Mouse (Mus musculus) megakaryocyte, embryonic 14.5 days (primary cell): ENCODE measurements around the gene Ccdc163. TPM values are rescaled to one million over a fixed set of nuclear protein-coding genes. Genes with fewer than 3 reads are reported as not detected.
"Not testable (repeated sequence)": the region's sequence is repeated elsewhere in the genome, so short reads cannot be mapped to it uniquely, and the experiment has no call there.

Experiments
- H3K27me3 ChIP-seq: replicated peaks from 2 replicates; pipeline ENCODE3; 2012; ENCODE audit warnings: inconsistent platforms
- H3K36me3 ChIP-seq: replicated peaks from 2 replicates; pipeline ENCODE3; 2012; ENCODE audit warnings: low read length, inconsistent platforms, mixed read lengths
- H3K4me1 ChIP-seq: 2 replicates; pipeline ENCODE4 v1.6.1; 2012; ENCODE audit warnings: inconsistent platforms
- H3K4me3 ChIP-seq: replicated peaks from 2 replicates; pipeline ENCODE3; 2012; ENCODE audit warnings: moderate library complexity, mild to moderate bottlenecking, inconsistent platforms
- H3K9me3 ChIP-seq: 2 replicates; pipeline ENCODE4 v1.6.1; 2012; ENCODE audit warnings: inconsistent platforms
- FLI1 ChIP-seq: IDR thresholded peaks from 2 replicates; pipeline ENCODE4 v1.6.1; 2012; ENCODE audit warnings: low read length, inconsistent platforms, mixed read lengths
- GATA1 ChIP-seq: IDR thresholded peaks from 3 replicates; pipeline ENCODE4 v1.6.1; 2012; ENCODE audit warnings: mixed read lengths, low read length, inconsistent platforms, borderline replicate concordance
- polyA plus RNA-seq: library from polyadenylated mRNA; stranded (reverse); fragments of >175 nt; gene quantifications from 2 replicates; pipeline ENCODE4 v1.2.3, GENCODE M21; 2012; ENCODE audit warnings: low replicate concordance; ENCODE audit not compliant: insufficient read depth

The Ccdc163 gene
- polyA plus RNA-seq: 1.9 TPM in 1 of 2 replicates, not detected in the other

GRCm38 (mm10) chr4:116708201-116708764, at the start of gene Ccdc163, which contains the start of gene Mmachc:
Gene Ccdc163, plus strand, starts transcription at chr4:116708509.
Gene Mmachc, minus strand, starts transcription at chr4:116708406.
- no peaks in the 10 kb centered on the region for H3K9me3 ChIP-seq
- H3K4me3 ChIP-seq: peak within 1 kb of the TSS; percentile 93
- peaks cover 21% of the 10 kb centered on the region for H3K36me3 ChIP-seq
- TF ChIP-seq FLI1 (no peak), GATA1 (no peak)
- peaks cover 32% of the 10 kb centered on the region for H3K4me1 ChIP-seq
- H3K27me3 ChIP-seq: no peaks in the 10 kb centered on the region

- Histone ChIP-seq H3K9me3 (peaks cover 8% of the 10 kb centered on the region), H3K36me3 (no peaks in the 10 kb centered on the region), H3K27me3 (peaks cover 9% of the 10 kb centered on the region), H3K4me3 (no peak overlapping the region), H3K4me1 (peaks cover 31% of the 10 kb centered on the region)
- TF ChIP-seq FLI1 (no peak), GATA1 (no peak)
Observed at GRCm38 (mm10) chr4:116659474-116659873, 48.8 kb upstream of the Ccdc163 start.

- H3K4me1 ChIP-seq: peaks cover 32% of the 10 kb centered on the region
- not testable (repeated sequence) for H3K36me3 ChIP-seq, H3K4me3 ChIP-seq, H3K9me3 ChIP-seq, H3K27me3 ChIP-seq
Observed at GRCm38 (mm10) chr4:116659916-116660315, 48.4 kb upstream of the Ccdc163 start.

GRCm38 (mm10) chr4:116660829-116661228, 47.5 kb upstream of the Ccdc163 start:
- Histone ChIP-seq H3K4me1 (peaks cover 24% of the 10 kb centered on the region), H3K4me3 (no peak overlapping the region), H3K36me3 (no peaks in the 10 kb centered on the region), H3K27me3 (peaks cover 12% of the 10 kb centered on the region), H3K9me3 (peaks cover 8% of the 10 kb centered on the region)
- TF ChIP-seq GATA1: no peak
- TF ChIP-seq FLI1: no peak

- Histone ChIP-seq H3K9me3 (peaks cover 8% of the 10 kb centered on the region), H3K27me3 (peaks cover 15% of the 10 kb centered on the region), H3K4me3 (no peak overlapping the region), H3K36me3 (no peaks in the 10 kb centered on the region), H3K4me1 (peaks cover 20% of the 10 kb centered on the region)
- no peak for TF ChIP-seq FLI1
- TF ChIP-seq GATA1: no peak
Observed at GRCm38 (mm10) chr4:116661998-116662397, 46.3 kb upstream of the Ccdc163 start.

GRCm38 (mm10) chr4:116666625-116667024, 41.7 kb upstream of the Ccdc163 start:
- peaks cover 17% of the 10 kb centered on the region for H3K4me1 ChIP-seq
- H3K36me3 ChIP-seq: no peaks in the 10 kb centered on the region
- no peak overlapping the region for H3K4me3 ChIP-seq
- peaks cover 8% of the 10 kb centered on the region for H3K9me3 ChIP-seq
- no peak for TF ChIP-seq FLI1
- TF ChIP-seq GATA1: no peak
- H3K27me3 ChIP-seq: peaks cover 21% of the 10 kb centered on the region

- Histone ChIP-seq H3K36me3 (no peaks in the 10 kb centered on the region), H3K4me3 (peak overlapping the region; percentile 79), H3K4me1 (peaks cover 27% of the 10 kb centered on the region), H3K9me3 (no peaks in the 10 kb centered on the region), H3K27me3 (peaks cover 20% of the 10 kb centered on the region)
- TF ChIP-seq FLI1 (no peak), GATA1 (no peak)
Observed at GRCm38 (mm10) chr4:116668145-116668544, 40.2 kb upstream of the Ccdc163 start.

- Histone ChIP-seq H3K36me3 (no peaks in the 10 kb centered on the region), H3K9me3 (no peaks in the 10 kb centered on the region), H3K4me3 (no peak overlapping the region), H3K27me3 (peaks cover 18% of the 10 kb centered on the region), H3K4me1 (peaks cover 36% of the 10 kb centered on the region)
- TF ChIP-seq FLI1 (no peak), GATA1 (no peak)
Observed at GRCm38 (mm10) chr4:116669291-116669690, 39.0 kb upstream of the Ccdc163 start.

- H3K4me1 ChIP-seq: peaks cover 41% of the 10 kb centered on the region
- TF ChIP-seq FLI1: no peak
- TF ChIP-seq GATA1: no peak
- H3K36me3 ChIP-seq: no peaks in the 10 kb centered on the region
- H3K4me3 ChIP-seq: no peak overlapping the region
- peaks cover 16% of the 10 kb centered on the region for H3K27me3 ChIP-seq
- no peaks in the 10 kb centered on the region for H3K9me3 ChIP-seq
Observed at GRCm38 (mm10) chr4:116672785-116673184, 35.5 kb upstream of the Ccdc163 start.

GRCm38 (mm10) chr4:116674761-116675160, 33.5 kb upstream of the Ccdc163 start:
- not testable (repeated sequence) for H3K36me3 ChIP-seq, H3K4me3 ChIP-seq, H3K9me3 ChIP-seq
- Histone ChIP-seq H3K27me3 (peaks cover 14% of the 10 kb centered on the region), H3K4me1 (peaks cover 41% of the 10 kb centered on the region)

- peaks cover 7% of the 10 kb centered on the region for H3K27me3 ChIP-seq
- TF ChIP-seq GATA1: no peak
- no peak for TF ChIP-seq FLI1
- H3K4me1 ChIP-seq: peaks cover 41% of the 10 kb centered on the region
- no peak overlapping the region for H3K4me3 ChIP-seq
- H3K36me3 ChIP-seq: no peaks in the 10 kb centered on the region
- H3K9me3 ChIP-seq: no peaks in the 10 kb centered on the region
Observed at GRCm38 (mm10) chr4:116676027-116676426, 32.3 kb upstream of the Ccdc163 start.
